Mouse (Mus musculus): Measurements from ENCODE around the gene Zbtb39. TPM values are rescaled to one million over a fixed set of nuclear protein-coding genes. Genes with fewer than 3 reads are reported as not detected.
A peak's percentile ranks its signal among the peaks of the same experiment; 100 is the strongest.

Gene Zbtb39
- total RNA-seq (2015; ENCODE audit: low replicate concordance): 0.19 and 1.7 TPM in 2 replicates
- 0.28 and 1.3 TPM in 2 replicates for total RNA-seq (2017; ENCODE audit: low replicate concordance)

DNA sequence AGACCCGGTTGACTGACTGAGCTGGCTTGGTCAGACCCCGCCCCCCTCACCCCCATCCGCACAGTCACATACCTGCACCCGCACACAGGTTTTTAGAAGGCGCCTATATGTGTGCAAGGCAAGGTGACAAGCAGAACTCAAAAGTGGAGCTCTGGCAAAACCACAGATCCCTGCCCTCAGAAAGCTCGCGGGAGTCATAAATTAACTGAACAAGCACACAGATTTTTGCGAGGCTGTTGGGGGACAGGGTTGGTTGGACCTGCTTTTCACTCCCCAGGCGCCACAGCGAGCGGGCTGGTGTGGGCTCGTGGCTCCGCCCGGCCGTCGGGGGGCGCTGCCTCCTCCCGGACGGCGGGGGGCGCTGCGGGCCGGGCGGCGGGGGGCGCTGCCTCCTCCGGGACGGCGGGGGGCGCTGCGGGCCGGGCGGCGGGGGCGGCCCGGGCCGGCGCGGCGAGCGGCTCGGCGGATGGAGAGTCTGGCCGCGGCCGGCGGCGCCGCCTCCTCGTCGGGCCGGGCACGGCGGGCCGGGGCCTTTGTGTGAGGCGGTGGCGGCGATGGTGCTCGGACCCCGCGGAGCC is at the start of gene Zbtb39:
Gene Zbtb39, plus strand, starts transcription at position 456 of the 578 bp plus-strand sequence.
- peak; percentile 47; the same call in 1 of the 2 replicates for ATAC-seq (replicated peaks; ENCODE audit: low FRiP score, poor library complexity, severe bottlenecking)

DNA sequence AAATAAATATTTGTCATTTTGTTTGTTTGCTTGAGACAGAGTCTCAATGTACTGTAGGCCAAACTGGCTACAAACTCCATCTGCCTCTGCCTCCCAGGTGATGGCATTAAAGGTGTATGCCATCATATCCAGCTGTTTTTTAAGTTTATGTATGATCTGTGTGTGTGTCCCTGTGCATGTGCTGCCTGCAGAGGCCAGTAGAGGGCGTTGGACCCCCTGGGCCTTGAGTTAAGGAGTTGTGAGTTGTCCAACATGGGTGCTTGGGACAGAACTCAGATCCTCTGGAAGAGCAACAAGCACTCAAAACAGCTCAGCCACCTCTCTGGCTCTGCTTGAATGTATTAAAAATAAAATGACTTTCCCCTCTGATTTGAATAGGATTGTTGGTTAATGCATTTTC is 48.3 kb upstream of the Zbtb39 start:
- no peak for ATAC-seq (replicated peaks; ENCODE audit: low FRiP score, poor library complexity, severe bottlenecking)

DNA sequence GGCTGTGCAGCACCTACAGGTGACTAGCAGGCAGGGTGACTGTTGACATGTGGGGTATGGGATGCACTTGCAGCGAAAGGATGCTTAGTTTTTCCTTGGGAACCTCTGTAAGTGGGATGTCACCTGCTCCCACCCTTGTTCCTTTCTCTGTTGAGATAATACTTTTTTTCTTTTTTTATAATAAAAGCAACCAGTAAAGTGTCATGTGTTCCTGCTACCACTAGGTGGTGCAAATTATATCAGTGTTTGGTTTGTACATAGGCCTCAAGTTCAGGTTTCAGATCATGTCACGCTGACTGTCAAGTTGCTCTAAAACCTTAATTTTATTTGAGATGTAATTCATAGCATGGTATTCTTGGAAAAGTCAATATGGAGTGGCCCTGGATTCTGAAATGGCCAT is 44.7 kb upstream of the Zbtb39 start:
- ATAC-seq (replicated peaks; ENCODE audit: low FRiP score, poor library complexity, severe bottlenecking): peak; percentile 78

DNA sequence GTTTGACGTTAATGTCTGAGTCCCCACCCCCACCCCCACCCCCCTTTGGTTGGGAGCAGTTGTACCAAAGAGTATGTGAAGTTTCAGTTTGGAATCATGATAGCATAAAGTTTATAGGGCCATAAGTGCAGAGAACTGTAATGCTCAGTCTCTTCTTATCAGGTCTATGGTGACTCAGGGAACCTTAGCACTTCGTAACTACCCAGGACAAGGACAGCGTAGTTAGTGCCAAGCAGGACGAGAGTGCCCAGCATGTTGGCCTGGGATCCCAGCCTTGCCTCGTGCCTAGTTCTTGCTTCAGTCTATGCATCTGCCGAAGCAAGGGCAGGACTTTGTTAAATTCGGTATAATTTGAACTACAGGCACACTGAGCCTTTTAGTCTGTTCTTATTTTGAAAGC is 43.6 kb upstream of the Zbtb39 start:
- ATAC-seq (replicated peaks; ENCODE audit: low FRiP score, poor library complexity, severe bottlenecking): no peak

DNA sequence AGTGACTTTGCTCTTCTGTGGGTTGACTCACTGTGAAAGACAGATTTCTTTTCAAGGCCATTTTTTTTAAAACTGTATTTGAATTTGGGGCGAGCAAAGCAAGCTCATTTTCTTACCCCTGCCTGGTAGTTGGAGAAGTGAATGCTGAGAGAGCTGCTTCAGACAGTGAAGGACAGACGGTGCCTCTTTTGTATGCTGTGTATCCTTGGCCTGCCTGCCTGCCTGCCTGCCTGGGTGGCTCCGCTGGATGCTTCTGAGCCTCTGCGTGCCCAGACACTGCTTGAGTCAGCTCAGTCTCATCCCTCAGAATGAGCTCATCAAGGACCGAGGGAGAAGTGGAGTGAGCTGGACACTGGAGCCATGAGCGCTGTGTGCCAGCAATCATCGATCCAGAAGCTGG is 40.4 kb upstream of the Zbtb39 start:
- ATAC-seq (replicated peaks; ENCODE audit: low FRiP score, poor library complexity, severe bottlenecking): no peak

DNA sequence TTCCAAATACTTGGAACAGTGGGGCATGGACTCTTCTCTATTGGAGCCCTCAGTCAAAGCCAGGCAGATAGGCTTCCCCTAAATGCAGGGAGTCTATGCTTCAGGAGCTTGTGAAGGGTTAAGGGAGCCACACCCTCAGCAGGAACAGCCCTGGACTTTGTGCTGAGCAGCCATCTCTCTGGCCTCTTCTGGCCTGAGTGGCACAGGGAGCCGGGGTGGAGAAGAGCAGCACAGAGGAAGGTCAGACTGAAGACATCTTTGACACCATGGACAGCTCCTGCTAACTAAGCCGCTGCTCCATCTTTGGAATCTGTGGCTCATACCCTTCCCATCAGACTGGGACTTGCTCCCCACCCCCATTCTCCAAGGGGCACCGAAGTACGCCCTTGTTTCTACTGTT is 36.0 kb upstream of the Zbtb39 start:
- no peak for ATAC-seq (replicated peaks; ENCODE audit: low FRiP score, poor library complexity, severe bottlenecking)

DNA sequence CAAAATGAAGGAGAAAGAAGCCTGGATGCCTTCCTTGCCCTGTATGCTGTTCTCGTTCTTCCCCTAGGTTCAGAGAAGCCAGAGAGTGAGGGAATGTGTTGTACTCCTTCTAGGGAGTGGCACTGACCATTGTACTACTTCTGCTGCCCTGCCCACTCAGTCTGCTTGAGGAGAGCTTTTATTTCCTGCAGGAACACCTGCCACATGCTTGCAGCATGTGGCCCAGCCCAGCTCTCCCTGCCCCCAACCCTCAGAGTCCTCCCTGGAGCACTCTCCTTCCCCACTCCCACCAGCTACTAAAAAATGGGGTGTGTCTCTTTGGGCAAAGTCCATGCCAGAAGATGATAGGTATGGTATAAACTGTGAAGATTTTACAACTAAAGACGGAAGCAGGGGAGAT is 35.0 kb upstream of the Zbtb39 start:
- ATAC-seq (replicated peaks; ENCODE audit: low FRiP score, poor library complexity, severe bottlenecking): no peak

DNA sequence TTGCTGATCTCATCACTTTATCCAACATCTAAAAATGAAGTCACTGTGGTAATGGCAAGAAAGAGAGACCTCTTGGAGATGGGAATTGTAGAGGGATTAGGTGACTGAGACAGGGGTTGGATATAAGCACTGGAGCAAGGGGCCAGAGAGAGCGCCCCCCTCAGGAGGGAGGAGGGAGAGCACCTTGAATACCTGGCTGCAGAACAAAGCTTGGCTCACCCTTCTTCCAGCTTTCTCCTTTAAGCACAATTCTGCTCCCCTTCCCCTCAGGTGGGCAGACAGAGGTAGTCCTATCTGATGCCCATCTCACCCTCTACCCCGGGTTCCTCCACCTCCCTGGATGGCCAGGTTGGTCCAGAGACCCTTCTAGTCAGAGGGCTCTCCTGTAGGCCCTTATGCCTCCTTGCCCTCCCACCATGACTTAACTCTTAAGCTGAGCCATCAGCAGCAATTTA is 34.5 kb upstream of the Zbtb39 start, which contains the start of gene Myo1a:
Gene Myo1a, plus strand, starts transcription at position 405 of the 455 bp plus-strand sequence.
- no peak for ATAC-seq (replicated peaks; ENCODE audit: low FRiP score, poor library complexity, severe bottlenecking)

DNA sequence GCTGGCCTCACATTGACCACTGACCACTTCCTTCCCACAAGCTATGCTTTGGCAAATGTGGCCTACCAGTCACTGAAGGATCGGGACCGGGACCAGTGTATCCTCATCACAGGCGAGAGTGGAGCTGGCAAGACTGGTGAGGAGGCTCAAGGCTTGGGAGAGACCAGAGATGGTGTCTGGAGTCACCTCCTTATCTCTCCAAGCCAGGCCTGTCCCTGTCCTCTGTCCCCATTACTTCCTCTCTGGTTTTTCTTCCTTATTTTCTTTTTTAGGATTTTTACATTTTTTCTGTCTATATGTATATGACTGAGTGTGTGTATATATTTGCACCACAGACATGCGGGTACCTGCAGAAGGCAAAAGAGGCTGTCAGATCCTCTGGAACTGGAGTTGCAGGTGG is 33.6 kb upstream of the Zbtb39 start:
- no peak for ATAC-seq (replicated peaks; ENCODE audit: low FRiP score, poor library complexity, severe bottlenecking)

DNA sequence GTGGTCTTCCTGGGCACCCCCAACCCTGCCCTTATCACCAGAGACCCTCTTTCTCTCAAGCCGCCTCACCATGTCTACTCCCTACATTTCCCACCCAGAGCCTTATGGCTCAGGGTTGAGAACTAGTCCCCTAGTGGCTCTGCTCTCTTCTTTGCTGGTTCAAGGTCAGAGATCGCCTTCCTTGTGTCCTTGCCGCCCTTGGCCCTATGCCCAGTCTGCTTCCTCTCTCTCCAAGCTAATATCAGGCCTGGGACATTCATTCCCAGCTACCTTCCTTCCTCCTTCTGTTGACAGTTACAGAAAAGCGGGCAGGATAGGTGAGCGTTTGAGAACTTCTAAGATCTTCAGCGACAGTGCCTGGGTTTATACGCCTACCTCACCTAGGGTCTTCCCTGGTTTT is 31.6 kb upstream of the Zbtb39 start:
- no peak for ATAC-seq (replicated peaks; ENCODE audit: low FRiP score, poor library complexity, severe bottlenecking)

DNA sequence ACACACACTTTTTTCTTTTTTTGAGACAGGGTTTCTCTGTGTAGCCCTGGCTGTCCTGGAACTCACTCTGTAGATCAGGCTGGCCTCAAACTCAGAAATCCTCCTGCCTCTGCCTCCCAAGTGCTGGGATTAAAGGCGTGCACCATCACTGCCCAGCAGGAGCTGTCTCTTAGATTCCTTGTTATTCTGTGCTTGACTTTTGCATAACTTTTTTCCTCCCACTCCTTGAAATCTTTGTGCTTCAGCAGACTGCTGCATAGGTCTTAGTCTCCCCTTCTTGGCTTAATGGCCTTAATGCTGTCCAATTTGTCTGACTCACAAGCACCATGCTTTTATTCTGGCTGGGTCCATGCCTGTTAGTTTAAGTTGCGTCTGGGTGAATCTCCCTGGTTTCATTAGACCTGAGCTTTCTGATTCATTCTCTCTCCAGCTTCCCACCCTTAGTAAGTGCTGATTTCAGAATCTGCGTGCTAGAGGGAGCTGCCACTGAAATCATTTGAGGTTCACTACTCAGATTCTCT is 30.4 kb upstream of the Zbtb39 start:
- ATAC-seq (replicated peaks; ENCODE audit: low FRiP score, poor library complexity, severe bottlenecking): no peak

DNA sequence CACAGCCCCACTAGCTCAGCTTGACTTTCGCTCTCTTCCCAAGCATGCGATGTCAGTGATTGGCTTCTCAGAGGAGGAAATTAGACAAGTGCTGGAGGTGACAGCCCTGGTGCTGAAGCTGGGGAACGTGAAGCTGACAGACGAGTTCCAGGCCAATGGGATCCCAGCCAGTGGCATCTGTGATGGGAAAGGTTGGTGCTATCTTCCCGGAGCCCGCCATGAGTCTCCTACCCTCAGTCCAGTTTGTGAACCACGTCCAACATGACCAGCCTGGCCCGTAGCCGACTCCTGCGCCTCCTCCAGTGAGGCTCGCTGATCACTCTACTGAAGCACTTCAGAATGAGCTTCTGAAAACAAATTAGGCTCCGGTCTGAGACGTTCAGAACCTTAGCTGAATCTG is 29.0 kb upstream of the Zbtb39 start:
- no peak for ATAC-seq (replicated peaks; ENCODE audit: low FRiP score, poor library complexity, severe bottlenecking)

DNA sequence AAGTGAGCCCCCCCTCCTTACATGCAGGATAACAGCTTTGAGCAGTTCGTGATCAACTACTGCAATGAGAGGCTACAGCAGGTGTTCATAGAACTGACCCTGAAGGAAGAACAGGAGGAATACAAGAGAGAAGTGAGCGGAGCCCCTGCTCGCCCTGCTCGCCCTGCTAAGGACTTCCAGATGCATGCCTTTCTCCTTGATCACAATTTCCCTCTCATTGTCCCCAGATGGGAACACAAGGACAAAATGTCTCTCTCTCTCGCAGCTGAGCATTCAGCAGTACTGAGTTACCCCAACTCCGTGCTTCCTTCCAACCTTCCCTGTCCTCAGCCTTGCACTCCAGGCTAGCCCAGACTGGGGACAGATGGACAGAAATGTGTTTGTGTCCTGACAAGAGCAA is 26.6 kb upstream of the Zbtb39 start:
- no peak for ATAC-seq (replicated peaks; ENCODE audit: low FRiP score, poor library complexity, severe bottlenecking)

DNA sequence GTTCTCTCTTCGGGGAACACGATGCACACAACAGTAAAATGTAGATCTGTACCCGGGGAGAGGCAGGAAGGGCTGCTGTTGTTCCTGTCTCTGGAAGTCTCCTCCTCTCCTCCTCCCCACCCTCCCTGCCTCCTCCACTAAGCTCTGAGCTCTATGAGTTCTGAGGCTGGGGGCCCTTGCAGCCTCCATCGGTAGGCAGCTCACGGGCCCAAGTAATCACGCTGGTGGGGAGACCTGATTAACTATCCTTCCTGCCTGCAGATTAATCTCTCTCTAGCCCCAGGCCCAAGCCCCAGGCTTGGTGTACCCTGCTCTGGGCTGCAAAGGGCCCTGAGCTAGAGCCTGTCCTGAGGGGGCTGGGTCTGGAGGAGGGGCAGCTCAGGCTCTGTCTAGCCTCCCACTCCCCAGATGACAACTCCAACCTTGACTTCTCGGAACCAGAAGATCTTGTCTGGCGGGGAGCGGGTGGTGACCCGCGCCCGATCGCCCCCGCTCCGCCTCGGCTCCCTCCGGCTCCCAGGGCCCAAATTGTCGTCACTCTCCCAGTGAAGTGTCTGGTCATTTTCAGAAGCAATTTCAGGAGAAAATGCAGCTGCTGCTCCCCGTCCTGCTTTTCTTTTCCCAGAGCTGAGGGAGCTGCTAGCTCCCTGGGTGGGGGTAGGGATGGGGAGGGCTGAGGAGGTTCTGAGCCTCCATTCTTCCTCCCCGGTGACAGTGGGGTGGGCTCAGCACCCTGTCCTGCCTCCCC is 17.5 kb upstream of the Zbtb39 start:
- ATAC-seq (replicated peaks; ENCODE audit: low FRiP score, poor library complexity, severe bottlenecking): no peak

DNA sequence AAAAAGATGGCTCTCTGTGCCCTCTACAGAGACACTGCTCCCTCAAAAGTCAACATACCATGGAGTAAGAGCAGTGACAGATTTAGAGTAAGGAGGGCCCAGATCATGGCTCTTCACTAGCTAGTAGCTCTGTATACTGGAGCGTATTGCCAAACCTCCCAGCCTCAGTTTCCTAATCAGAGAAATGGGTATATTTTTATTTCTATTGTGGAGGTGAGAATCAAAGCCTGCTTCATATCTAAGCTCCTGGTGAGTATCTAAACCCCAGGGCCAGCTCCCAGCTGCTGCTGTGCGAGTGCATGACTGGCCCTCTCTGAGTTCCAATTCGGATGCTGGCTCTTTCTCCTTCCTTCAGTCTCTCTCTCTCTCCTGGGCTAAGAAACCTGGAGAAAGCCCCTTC is 15.2 kb upstream of the Zbtb39 start, which contains the start of gene Tac2:
Gene Tac2, plus strand, starts transcription at position 301 of the 400 bp plus-strand sequence.
- no peak for ATAC-seq (replicated peaks; ENCODE audit: low FRiP score, poor library complexity, severe bottlenecking)

DNA sequence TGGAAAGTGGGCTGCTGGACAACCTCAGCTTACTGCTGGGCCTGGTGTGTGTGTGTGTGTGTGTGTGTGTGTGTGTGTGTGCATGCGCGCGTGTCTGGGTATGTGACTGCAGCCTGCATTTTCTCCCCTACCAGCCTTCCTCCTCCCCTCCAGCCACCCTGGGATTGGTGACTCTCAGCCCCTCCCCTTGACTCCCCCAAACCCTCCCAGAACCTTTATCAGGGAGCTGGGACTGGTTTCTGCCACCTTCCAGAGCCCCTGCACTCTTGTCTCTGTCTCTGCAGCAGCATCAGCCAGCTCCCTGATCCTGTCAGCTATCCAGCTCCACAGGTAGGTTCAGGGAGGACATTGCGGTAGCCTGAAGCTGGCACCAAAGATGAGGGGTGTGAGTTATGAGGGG is 14.2 kb upstream of the Zbtb39 start:
- ATAC-seq (replicated peaks; ENCODE audit: low FRiP score, poor library complexity, severe bottlenecking): no peak

DNA sequence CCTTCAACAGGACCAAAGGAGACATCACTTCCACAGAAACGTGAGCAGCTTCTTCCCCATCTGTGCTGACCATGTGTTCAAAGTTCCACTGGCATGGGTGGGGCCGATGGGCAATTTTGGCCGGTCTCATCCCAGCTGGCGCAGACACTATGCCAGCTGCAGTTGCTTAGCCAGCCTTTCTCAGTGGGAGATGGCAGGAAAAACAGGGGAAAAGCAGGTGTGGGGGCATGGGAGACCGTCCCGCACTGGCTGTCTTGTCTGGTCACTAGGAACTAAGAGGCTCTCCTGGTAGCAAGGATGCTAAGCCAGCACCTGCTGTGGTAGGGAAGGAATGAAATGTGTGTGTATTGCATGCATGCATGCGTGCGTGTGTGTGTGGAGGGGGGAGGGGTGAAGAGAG is 10.9 kb upstream of the Zbtb39 start:
- ATAC-seq (replicated peaks; ENCODE audit: low FRiP score, poor library complexity, severe bottlenecking): no peak

DNA sequence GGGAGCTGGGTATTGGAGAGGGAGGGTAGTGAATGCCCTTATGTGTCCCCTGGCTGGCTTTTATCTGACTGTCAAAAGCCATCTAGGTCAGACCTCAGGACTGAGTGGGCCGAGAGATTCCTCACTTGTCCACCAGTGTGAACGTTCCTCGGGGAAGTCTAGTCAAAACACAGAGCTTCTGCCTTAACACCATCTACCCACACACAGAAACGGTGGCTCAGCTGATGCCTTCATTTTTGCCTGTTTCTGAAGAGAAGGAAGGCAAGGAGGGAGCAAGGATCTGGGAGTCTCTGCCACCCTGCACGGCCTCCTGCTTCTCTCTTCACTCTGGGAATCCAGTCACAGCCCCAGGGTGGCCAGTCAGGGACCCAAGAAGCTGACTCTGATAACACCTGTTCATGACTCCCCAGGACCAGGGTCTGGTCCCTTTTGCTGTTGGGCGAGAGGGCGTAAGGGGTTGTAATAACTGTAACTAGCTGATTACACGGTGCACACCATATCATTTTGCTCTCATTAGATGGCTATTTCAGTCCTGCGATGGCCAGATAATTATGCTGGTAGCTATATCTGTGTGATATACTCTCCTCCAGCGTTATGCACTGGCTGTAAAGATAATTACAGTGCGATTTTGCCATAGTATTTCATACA is 8.9 kb upstream of the Zbtb39 start:
- ATAC-seq (replicated peaks; ENCODE audit: low FRiP score, poor library complexity, severe bottlenecking): peak; percentile 72

DNA sequence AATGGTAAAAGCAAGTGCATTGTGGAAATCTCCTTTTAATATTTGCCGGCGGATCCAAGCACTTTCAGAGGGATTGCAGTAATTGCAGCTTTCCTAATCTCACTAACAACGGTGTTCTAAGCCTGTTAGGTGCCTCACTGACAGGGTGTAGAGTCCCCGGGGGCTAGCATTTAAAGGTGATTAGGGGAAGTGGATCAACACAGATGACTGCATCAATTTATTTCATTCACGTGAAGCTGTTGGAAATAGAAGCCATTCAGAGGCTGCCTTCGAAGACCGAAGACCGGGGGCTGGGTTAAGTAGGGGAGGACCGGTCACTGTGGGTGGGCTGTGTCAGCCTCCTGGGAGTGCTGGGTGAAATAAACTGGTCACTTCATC is 8.4 kb upstream of the Zbtb39 start:
- ATAC-seq (replicated peaks; ENCODE audit: low FRiP score, poor library complexity, severe bottlenecking): no peak

DNA sequence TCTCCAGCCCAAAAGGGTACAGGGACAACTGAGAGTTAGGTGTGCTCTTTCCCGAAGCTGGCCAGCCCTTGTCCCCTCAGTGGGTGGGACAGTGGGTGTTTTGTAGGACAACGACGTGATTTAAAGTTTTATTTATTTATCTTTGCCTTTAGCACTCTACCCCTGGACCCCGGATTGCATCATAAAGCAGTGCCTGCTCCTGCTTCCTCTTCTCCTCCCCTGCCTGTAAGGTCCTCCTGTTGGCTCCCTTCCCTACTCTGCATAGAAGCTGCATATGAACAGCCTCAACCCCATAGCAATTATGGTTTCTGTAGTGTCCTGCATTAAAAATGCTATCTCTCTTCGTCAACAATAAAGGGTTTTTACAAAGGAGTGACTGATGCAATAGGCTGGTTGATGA is 7.9 kb upstream of the Zbtb39 start:
- no peak for ATAC-seq (replicated peaks; ENCODE audit: low FRiP score, poor library complexity, severe bottlenecking)

DNA sequence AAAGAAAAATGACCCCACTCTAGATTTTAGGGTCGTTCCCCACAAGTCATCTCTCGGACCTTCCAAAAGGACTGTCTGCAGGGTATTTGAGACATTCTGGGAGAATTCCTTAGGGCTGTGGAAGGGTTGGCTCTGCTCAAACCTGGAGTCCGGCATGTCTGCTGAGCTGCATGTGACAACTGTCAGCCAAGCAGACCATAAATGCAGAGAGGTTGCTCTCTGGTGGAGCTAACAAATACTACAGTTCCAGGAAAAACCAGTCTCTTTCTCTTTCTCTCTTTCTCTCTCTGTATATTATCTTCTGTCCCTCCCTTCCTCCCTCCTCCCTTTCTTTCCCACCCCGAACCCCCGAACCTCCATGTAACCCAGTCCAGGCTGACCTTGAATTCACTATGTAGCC is 4.9 kb upstream of the Zbtb39 start:
- ATAC-seq (replicated peaks; ENCODE audit: low FRiP score, poor library complexity, severe bottlenecking): no peak
